Mouse (Mus musculus) small intestine, adult 2 months (tissue): ENCODE results near the gene Ms4a6b. TPM values are rescaled to one million over a fixed set of nuclear protein-coding genes. Genes with fewer than 3 reads are reported as not detected.
"Not testable (repeated sequence)": the region's sequence is repeated elsewhere in the genome, so short reads cannot be mapped to it uniquely, and the experiment has no call there.

ENCODE experiments used
- H3K27ac ChIP-seq: fragments of 200-500 bp; 2 replicates; pipeline ENCODE4 v1.5.1; 2012; ENCODE audit warnings: low read depth, low read length, control low read depth, inconsistent platforms; ENCODE audit not compliant: insufficient read depth
- H3K27me3 ChIP-seq: fragments of 200-500 bp; 2 replicates; pipeline ENCODE4 v1.6.1; 2012; ENCODE audit warnings: mild to moderate bottlenecking, moderate library complexity, low read length, inconsistent platforms; ENCODE audit not compliant: control insufficient read depth, insufficient read depth
- H3K36me3 ChIP-seq: fragments of 200-500 bp; 2 replicates; pipeline ENCODE4 v1.6.1; 2012; ENCODE audit warnings: mild to moderate bottlenecking, low read length, control low read depth, inconsistent platforms; ENCODE audit not compliant: control insufficient read depth, insufficient read depth
- H3K4me1 ChIP-seq: fragments of 200-500 bp; 2 replicates; pipeline ENCODE4 v1.6.1; 2012; ENCODE audit warnings: low read length, inconsistent platforms, mixed read lengths; ENCODE audit not compliant: control insufficient read depth, insufficient read depth, insufficient read length
- H3K4me3 ChIP-seq: fragments of 200-500 bp; 2 replicates; pipeline ENCODE4 v1.5.1; 2012; ENCODE audit warnings: low read depth, mild to moderate bottlenecking, control low read depth, inconsistent platforms, low read length, moderate library complexity
- CTCF ChIP-seq: fragments of 200-500 bp; IDR thresholded peaks from 2 replicates; pipeline ENCODE4 v1.5.1; 2012; ENCODE audit warnings: low read depth, mild to moderate bottlenecking, control low read depth, inconsistent platforms, low read length, moderate library complexity, mixed read lengths; ENCODE audit not compliant: insufficient replicate concordance, insufficient read length; ENCODE audit errors: extremely low read depth
- POLR2A ChIP-seq: fragments of 200-500 bp; IDR thresholded peaks from 2 replicates; pipeline ENCODE4 v1.6.1; 2012; ENCODE audit warnings: low read depth, mild to moderate bottlenecking, control low read depth, inconsistent platforms, low read length, moderate library complexity
- WGBS: fragments of 180-500 bp; shearing (Covaris S2); methylation state at CpG from one replicate; pipeline ENCODE4 v1.1.7; 2018; 5-methylcytosine and 5-hydroxymethylcytosine counted together
- polyA plus RNA-seq: library from polyadenylated mRNA; depleted of rRNA; stranded (reverse); fragments of >200 nt; gene quantifications from 2 replicates; pipeline ENCODE4 v1.2.3, GENCODE M21; 2012

Gene Ms4a6b
- polyA plus RNA-seq, 1 experiment: 1.2 TPM

DNA sequence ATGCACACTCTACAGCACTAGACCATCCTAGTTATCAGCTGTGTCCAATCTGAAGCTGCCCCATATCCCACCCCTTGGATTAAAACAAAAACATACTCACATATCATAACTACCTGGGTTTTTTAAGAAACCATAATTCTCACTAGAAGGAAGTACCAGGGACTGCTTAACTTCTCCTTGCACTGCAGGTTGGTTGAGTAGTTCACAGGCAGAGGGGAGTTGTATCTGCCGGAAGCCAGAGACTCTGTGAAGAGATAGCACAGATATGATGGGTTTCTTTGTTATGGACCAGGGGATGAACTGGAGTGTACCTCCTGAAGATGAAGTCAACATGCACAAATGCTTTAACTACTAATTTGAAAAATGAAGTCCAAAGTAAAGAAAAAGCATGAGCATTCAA lies 15.5 kb upstream of the Ms4a6b start:
- Histone ChIP-seq H3K36me3 (no peaks in the 10 kb centered on the region), H3K4me1 (no peaks in the 10 kb centered on the region), H3K27ac (no peak overlapping the region), H3K27me3 (no peaks in the 10 kb centered on the region), H3K4me3 (no peak overlapping the region)
- 75% methylated on average over 1 of the region's 1 CpGs for WGBS
- TF ChIP-seq CTCF (no peak), POLR2A (no peak)

DNA sequence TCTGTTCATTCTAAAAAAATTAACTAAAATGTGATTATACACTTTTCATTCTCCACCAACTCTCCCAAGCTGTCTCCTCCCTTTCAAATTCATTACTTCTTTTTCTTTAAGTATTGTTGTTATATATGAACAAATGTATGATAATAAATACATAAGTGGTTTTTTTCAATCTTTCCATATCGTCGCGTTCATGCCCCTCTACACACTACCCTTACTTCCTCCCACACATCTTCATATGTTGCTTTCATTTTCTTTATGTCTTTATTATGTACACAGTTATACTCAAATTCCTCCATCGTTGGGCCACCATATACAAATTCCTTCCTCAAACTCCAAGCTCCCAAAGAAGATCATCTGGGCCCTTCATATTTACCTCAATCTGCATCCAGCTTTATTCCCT lies 15.0 kb upstream of the Ms4a6b start:
- Histone ChIP-seq H3K36me3 (no peaks in the 10 kb centered on the region), H3K4me3 (no peak overlapping the region), H3K27me3 (no peaks in the 10 kb centered on the region), H3K27ac (no peak overlapping the region), H3K4me1 (no peaks in the 10 kb centered on the region)
- no peak for TF ChIP-seq POLR2A
- no peak for TF ChIP-seq CTCF
- WGBS: 80% methylated on average over 4 of the region's 4 CpGs

DNA sequence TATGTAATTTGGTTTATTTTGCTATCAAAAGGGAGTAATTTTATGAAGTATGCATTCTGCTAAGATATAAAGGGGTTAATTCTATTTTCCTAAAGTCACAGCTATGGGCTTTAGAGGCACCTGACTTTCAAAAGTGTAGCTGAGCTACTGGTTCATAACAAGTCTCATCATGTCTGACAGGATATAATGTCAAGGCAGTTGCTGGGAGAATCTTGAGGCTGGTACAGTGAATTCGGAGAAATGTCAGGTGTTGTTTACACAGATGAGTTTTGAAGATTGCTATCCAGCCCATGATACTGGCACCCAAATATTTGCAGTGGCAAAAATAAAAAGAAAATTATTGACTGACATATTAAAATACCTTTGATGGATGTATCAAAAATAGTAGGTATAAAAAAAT lies 11.5 kb upstream of the Ms4a6b start:
- H3K27ac ChIP-seq: no peak overlapping the region
- no peak for TF ChIP-seq POLR2A
- TF ChIP-seq CTCF: no peak
- H3K4me3 ChIP-seq: no peak overlapping the region
- H3K4me1 ChIP-seq: no peaks in the 10 kb centered on the region
- 72% methylated on average over 1 of the region's 1 CpGs for WGBS
- H3K36me3 ChIP-seq: no peaks in the 10 kb centered on the region
- H3K27me3 ChIP-seq: no peaks in the 10 kb centered on the region

DNA sequence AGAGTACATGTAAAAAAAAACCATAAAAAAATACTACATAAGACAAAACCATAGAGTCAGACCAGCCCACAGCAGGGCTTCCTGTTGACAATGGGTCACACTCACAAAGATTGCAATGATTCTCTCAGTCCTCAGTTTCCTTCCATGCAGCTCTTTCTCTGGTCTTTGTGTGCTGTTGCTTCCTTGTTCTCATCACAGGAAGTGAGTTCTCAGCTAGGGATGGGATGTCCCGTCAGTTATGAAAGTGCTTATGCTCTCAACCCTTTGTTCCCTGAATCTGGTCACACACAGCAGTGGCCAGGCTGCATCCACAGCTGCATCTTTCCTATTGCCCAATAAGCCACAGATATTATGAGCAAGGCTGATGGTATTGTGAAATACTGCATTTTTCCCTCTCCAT lies 2.9 kb upstream of the Ms4a6b start:
- Histone ChIP-seq H3K27me3 (no peaks in the 10 kb centered on the region), H3K27ac (peak overlapping the region; percentile 26; the same call in 1 of the 2 replicates), H3K4me1 (0 out of 2 replicates have a peak, but pooled peaks cover 3% of the 10 kb centered on the region), H3K36me3 (no peaks in the 10 kb centered on the region), H3K4me3 (no peak overlapping the region)
- TF ChIP-seq POLR2A (no peak), CTCF (no peak)
- 39% methylated on average over 1 of the region's 1 CpGs for WGBS

DNA sequence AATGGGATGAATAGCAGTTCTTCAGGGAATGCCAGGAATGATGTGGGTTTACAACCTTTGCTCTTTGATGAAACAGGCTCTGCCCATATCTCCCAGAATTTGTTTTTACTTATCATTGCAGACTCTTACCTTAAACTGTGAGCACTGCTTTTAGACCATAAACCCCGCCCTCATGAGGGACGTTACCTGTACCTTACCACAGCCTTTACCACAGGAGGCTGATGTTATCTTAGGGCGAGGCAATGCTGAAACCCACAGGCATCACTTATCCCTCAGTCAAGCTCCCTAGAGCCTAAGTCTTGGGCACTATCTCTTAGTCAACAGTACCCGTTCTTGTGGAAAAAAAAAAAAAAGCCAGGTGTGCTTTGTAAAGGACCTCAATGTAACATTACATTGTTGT lies 533 bp downstream of the Ms4a6b start:
- H3K4me3 ChIP-seq: no peak overlapping the region
- TF ChIP-seq CTCF (no peak), POLR2A (no peak)
- no peaks in the 10 kb centered on the region for H3K27me3 ChIP-seq
- 0 out of 2 replicates have a peak, but pooled peaks cover 3% of the 10 kb centered on the region for H3K4me1 ChIP-seq
- WGBS: 26% methylated on average over 4 of the region's 4 CpGs
- no peaks in the 10 kb centered on the region for H3K36me3 ChIP-seq
- no peak overlapping the region; the same call in 1 of the 2 replicates for H3K27ac ChIP-seq

DNA sequence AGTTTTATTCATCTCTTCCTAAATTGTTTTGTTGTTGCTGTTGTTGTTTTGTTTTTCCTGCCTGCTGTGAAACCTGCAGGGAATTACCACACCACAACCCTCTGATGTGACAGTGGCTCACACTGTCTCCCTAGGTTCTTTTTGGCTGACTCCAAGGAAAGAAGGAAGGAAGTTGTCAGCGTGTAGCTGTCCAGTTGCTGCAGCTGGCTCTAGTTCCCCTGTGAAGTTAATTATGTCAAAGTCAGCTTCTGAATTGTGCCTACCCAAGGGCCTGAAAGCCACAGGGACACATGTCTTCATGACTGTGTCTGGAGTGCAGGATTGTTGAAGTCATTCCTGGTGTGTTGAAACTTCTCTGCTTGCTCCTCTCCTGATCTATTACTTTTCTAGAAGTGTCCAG lies 1.1 kb downstream of the Ms4a6b start:
- 35% methylated on average over 1 of the region's 1 CpGs for WGBS
- not testable (repeated sequence) for H3K27ac ChIP-seq

DNA sequence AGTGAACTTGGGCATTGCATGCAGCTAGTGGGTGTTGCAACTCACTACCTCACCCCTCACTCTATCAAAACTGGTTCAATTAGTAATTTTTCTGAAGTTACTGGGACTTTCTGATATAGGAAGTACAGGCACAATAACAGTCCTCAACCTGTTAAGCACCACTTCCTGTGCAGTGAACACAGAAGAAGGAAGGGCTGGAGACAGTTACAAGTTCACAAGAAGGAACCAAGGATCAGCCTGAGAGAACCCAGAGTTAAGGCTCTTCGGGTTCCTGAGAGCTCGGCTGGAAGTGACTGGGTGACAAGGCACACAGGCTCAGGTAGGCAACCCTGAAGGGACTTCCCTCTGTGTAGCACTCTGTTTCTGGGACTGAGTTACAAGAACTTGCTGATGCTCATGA lies 2.0 kb downstream of the Ms4a6b start:
- Histone ChIP-seq H3K27ac (0 out of 2 replicates have a peak overlapping the region, but pooled peaks have one; percentile 2), H3K4me3 (peak overlapping the region; percentile 38)
- not testable (repeated sequence) for H3K36me3 ChIP-seq, H3K4me1 ChIP-seq, H3K27me3 ChIP-seq
- 74% methylated on average over 2 of the region's 2 CpGs for WGBS

More for the DNA sequence above, 1.1 kb downstream of the Ms4a6b start:
- not testable (repeated sequence) for H3K4me3 ChIP-seq, H3K36me3 ChIP-seq, H3K4me1 ChIP-seq, H3K27me3 ChIP-seq

DNA sequence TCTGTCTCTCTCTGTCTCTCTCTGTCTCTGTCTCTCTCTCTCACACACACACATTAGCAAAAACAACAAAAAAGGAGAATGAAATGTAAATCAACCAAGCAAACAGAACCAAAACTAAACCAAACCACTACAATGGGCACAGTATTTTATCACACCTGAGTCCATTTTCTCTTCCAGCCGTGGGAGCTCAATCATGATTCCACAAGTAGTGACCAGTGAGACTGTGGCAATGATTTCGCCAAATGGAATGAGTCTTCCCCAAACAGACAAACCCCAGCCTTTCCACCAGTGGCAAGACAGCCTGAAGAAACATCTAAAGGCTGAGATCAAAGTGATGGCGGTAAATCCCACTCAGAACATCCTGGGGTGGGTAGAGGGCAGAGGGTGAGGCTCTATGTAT lies 3.8 kb downstream of the Ms4a6b start:
- Histone ChIP-seq H3K27ac (no peak overlapping the region), H3K27me3 (no peaks in the 10 kb centered on the region), H3K36me3 (no peaks in the 10 kb centered on the region), H3K4me3 (no peak overlapping the region; the same call in 1 of the 2 replicates), H3K4me1 (0 out of 2 replicates have a peak, but pooled peaks cover 3% of the 10 kb centered on the region)
- WGBS: 86% methylated on average over 3 of the region's 3 CpGs
- TF ChIP-seq POLR2A (no peak), CTCF (no peak)
